Mouse (Mus musculus): Measurements from ENCODE around the gene Mcpt2.

GRCm38 (mm10) chr14:56085167-56085566 is 43.3 kb downstream of the Mcpt2 start, which contains the start of gene Mcpt8:
- TF ChIP-seq CTCF (IDR thresholded peaks at IDR 0.05; ENCODE audit: low read depth) (no peak), EP300 (IDR thresholded peaks at IDR 0.05; ENCODE audit: low read depth) (no peak)

All from liver, embryonic 14.5 days (tissue).